Mouse (Mus musculus) kidney, postnatal 10 days (tissue): ENCODE results near the gene Rom1.
A peak's percentile ranks its signal among the peaks of the same experiment; 100 is the strongest.
"Not testable (repeated sequence)": the region's sequence is repeated elsewhere in the genome, so short reads cannot be mapped to it uniquely, and the experiment has no call there.

Experiments
- DNase-seq: peaks from one replicate; pipeline ENCODE4 v3.0.0; 2021; ENCODE audit warnings: mixed read lengths

The Rom1 gene

GRCm38 (mm10) chr19:8896231-8896630 lies 32.9 kb downstream of the Rom1 start:
- DNase-seq: not testable (repeated sequence)

GRCm38 (mm10) chr19:8895397-8895960 lies 33.7 kb downstream of the Rom1 start:
- DNase-seq: no peak

GRCm38 (mm10) chr19:8892829-8893766 lies 36.1 kb downstream of the Rom1 start, which contains the start of gene Ints5:
Gene Ints5, plus strand, starts transcription at chr19:8893005.
- DNase-seq: peak; percentile 89

- DNase-seq: peak; percentile 97
Measured at GRCm38 (mm10) chr19:8888511-8889385, 40.4 kb downstream of the Rom1 start, which contains the start of the genes 1810009A15Rik and Gm49416. Gene 1810009A15Rik, plus strand, starts transcription at chr19:8888853. Gene Gm49416, plus strand, starts transcription at chr19:8888926.

- DNase-seq: no peak
Measured at GRCm38 (mm10) chr19:8887585-8888463, 41.3 kb downstream of the Rom1 start.

- no peak for DNase-seq
Measured at GRCm38 (mm10) chr19:8886916-8887584, 42.1 kb downstream of the Rom1 start.

- no peak for DNase-seq
Measured at GRCm38 (mm10) chr19:8883616-8884015, 45.5 kb downstream of the Rom1 start, which contains the start of the genes Lbhd1 and Gm49403. Gene Lbhd1, plus strand, starts transcription at chr19:8883732. Gene Gm49403, plus strand, starts transcription at chr19:8883930.

GRCm38 (mm10) chr19:8881034-8881392 lies 48.1 kb downstream of the Rom1 start:
- no peak for DNase-seq

- peak; percentile 93 for DNase-seq
Measured at GRCm38 (mm10) chr19:8880311-8881033, 48.7 kb downstream of the Rom1 start, which contains the start of gene Uqcc3. Gene Uqcc3, minus strand, starts transcription at chr19:8880923.
